Mouse (Mus musculus) MEL (cell line): ENCODE results near the gene Kat7. TPM values are rescaled to one million over a fixed set of nuclear protein-coding genes. Genes with fewer than 3 reads are reported as not detected.
A peak's percentile ranks its signal among the peaks of the same experiment; 100 is the strongest.

Experiments used
- DNase-seq: peaks from one replicate; pipeline ENCODE4 v3.0.0; 2011; ENCODE audit warnings: low read depth, low spot score
- H3K27ac ChIP-seq: 2 replicates; pipeline ENCODE4 v1.5.1; 2012; ENCODE audit warnings: low read depth, mild to moderate bottlenecking, control low read depth, low read length, moderate library complexity; ENCODE audit not compliant: control insufficient read depth
- H3K27me3 ChIP-seq, 2 experiments: fragments of 150-350 bp in 1 of 2; sonication (generic) in 1 of 2; 2 replicates each; pipeline ENCODE4 v1.6.1; 2012; ENCODE audit warnings: low read length in 2 of 2, mild to moderate bottlenecking in 2 of 2, improper control_type of control experiment in 1 of 2, moderate library complexity in 1 of 2; ENCODE audit not compliant: insufficient read depth in 2 of 2, control insufficient read depth in 1 of 2
- H3K36me3 ChIP-seq, 2 experiments: 2 replicates each; pipeline ENCODE4 v1.6.1; 2012 to 2014; ENCODE audit warnings: low read length in 2 of 2, improper control_type of control experiment in 1 of 2, inconsistent platforms in 1 of 2, mild to moderate bottlenecking in 1 of 2; ENCODE audit not compliant: insufficient read depth in 2 of 2, control insufficient read depth in 1 of 2
- H3K4me1 ChIP-seq, 2 experiments: fragments of 150-350 bp in 1 of 2; sonication (generic) in 1 of 2; 2 replicates each; pipeline ENCODE4 v1.6.1; 2012; ENCODE audit warnings: low read length in 2 of 2, improper control_type of control experiment in 1 of 2, mild to moderate bottlenecking in 1 of 2; ENCODE audit not compliant: insufficient read depth in 2 of 2, control insufficient read depth in 1 of 2
- H3K4me3 ChIP-seq, 2 experiments: fragments of 150-350 bp in 1 of 2; sonication (generic) in 1 of 2; 2 replicates each; pipeline ENCODE4 v1.5.1; 2012; ENCODE audit warnings: low read depth in 2 of 2, low read length in 2 of 2, mild to moderate bottlenecking in 2 of 2, moderate library complexity in 2 of 2, control low read depth in 1 of 2, improper control_type of control experiment in 1 of 2; ENCODE audit not compliant: control insufficient read depth in 1 of 2, insufficient read depth in 1 of 2
- H3K79me2 ChIP-seq: 2 replicates; pipeline ENCODE4 v1.6.1; 2012; ENCODE audit warnings: mild to moderate bottlenecking, low read length, moderate library complexity; ENCODE audit not compliant: control insufficient read depth, poor library complexity, insufficient read depth
- H3K9ac ChIP-seq: 2 replicates; pipeline ENCODE4 v1.6.1; 2012; ENCODE audit warnings: low read depth, mild to moderate bottlenecking, control low read depth, low read length, moderate library complexity; ENCODE audit not compliant: control insufficient read depth, poor library complexity, severe bottlenecking
- H3K9me3 ChIP-seq: fragments of 150-350 bp; sonication (generic); replicated peaks from 2 replicates; pipeline ENCODE4 v1.6.1; 2012; ENCODE audit warnings: mild to moderate bottlenecking, low read length, improper control_type of control experiment, moderate library complexity; ENCODE audit not compliant: insufficient read depth
- BHLHE40 ChIP-seq: IDR thresholded peaks from 2 replicates; pipeline ENCODE4 v1.6.1; 2012; ENCODE audit warnings: low read depth, mild to moderate bottlenecking, inconsistent platforms, low read length, improper control_type of control experiment, borderline replicate concordance
- CHD1 ChIP-seq: IDR thresholded peaks from 2 replicates; pipeline ENCODE4 v1.6.1; 2012; ENCODE audit warnings: low read depth, mild to moderate bottlenecking, inconsistent platforms, low read length, improper control_type of control experiment
- CHD2 ChIP-seq: IDR thresholded peaks from 2 replicates; pipeline ENCODE4 v1.6.1; 2011; ENCODE audit warnings: low read length, improper control_type of control experiment
- CTCF ChIP-seq, 3 experiments: IDR thresholded peaks in 2 of 3; conservative IDR thresholded peaks in 1 of 3; 2 replicates each; pipeline ENCODE4 v1.5.1; 2011 to 2012; ENCODE audit warnings: low read length in 3 of 3, low read depth in 2 of 3, mild to moderate bottlenecking in 2 of 3, improper control_type of control experiment in 1 of 3, inconsistent platforms in 1 of 3, mixed read lengths in 1 of 3, moderate library complexity in 1 of 3; ENCODE audit not compliant: control insufficient read depth in 1 of 3, insufficient read depth in 1 of 3, poor library complexity in 1 of 3, severe bottlenecking in 1 of 3
- E2F4 ChIP-seq: IDR thresholded peaks from 2 replicates; pipeline ENCODE4 v1.6.1; 2011; ENCODE audit warnings: low read depth, low read length, improper control_type of control experiment, borderline replicate concordance
- ELF1 ChIP-seq: IDR thresholded peaks from 2 replicates; pipeline ENCODE4 v1.6.1; 2014; ENCODE audit warnings: low read depth, mild to moderate bottlenecking, inconsistent platforms, low read length, improper control_type of control experiment, moderate library complexity
- EP300 ChIP-seq, 2 experiments: IDR thresholded peaks; 2 replicates each; pipeline ENCODE4 v1.6.1; 2011; ENCODE audit warnings: improper control_type of control experiment in 2 of 2, low read length in 2 of 2, low read depth in 1 of 2, mild to moderate bottlenecking in 1 of 2
- ETS1 ChIP-seq: IDR thresholded peaks from 2 replicates; pipeline ENCODE4 v1.6.1; 2012; ENCODE audit warnings: low read depth, mild to moderate bottlenecking, inconsistent platforms, low read length, improper control_type of control experiment, moderate library complexity
- GABPA ChIP-seq: IDR thresholded peaks from 2 replicates; pipeline ENCODE4 v1.6.1; 2012; ENCODE audit warnings: low read depth, mild to moderate bottlenecking, inconsistent platforms, low read length, improper control_type of control experiment, moderate library complexity
- GATA1 ChIP-seq: IDR thresholded peaks from 2 replicates; pipeline ENCODE4 v1.6.1; 2011; ENCODE audit warnings: low read depth, low read length, improper control_type of control experiment
- HCFC1 ChIP-seq: IDR thresholded peaks from 2 replicates; pipeline ENCODE4 v1.6.1; 2012; ENCODE audit warnings: low read depth, mild to moderate bottlenecking, inconsistent platforms, low read length, improper control_type of control experiment, moderate library complexity
- JUND ChIP-seq: IDR thresholded peaks from 2 replicates; pipeline ENCODE4 v1.6.1; 2011; ENCODE audit warnings: low read depth, mild to moderate bottlenecking, improper control_type of control experiment, low read length
- KAT2A ChIP-seq: conservative IDR thresholded peaks from 2 replicates; pipeline ENCODE4 v1.6.1; 2012; ENCODE audit warnings: low read depth, low read length, improper control_type of control experiment, inconsistent platforms
- MAFK ChIP-seq: IDR thresholded peaks from 2 replicates; pipeline ENCODE4 v1.6.1; 2011; ENCODE audit warnings: low read depth, mild to moderate bottlenecking, low read length, improper control_type of control experiment, borderline replicate concordance
- MAX ChIP-seq: IDR thresholded peaks from 2 replicates; pipeline ENCODE4 v1.6.1; 2011; ENCODE audit warnings: low read length, improper control_type of control experiment
- MAZ ChIP-seq: IDR thresholded peaks from 2 replicates; pipeline ENCODE4 v1.6.1; 2012; ENCODE audit warnings: low read depth, mild to moderate bottlenecking, inconsistent platforms, low read length, improper control_type of control experiment
- MXI1 ChIP-seq: IDR thresholded peaks from 2 replicates; pipeline ENCODE4 v1.6.1; 2011; ENCODE audit warnings: mild to moderate bottlenecking, low read depth, low read length, improper control_type of control experiment
- MYC ChIP-seq: IDR thresholded peaks from 2 replicates; pipeline ENCODE4 v1.6.1; 2011; ENCODE audit warnings: low read depth, mild to moderate bottlenecking, low read length, improper control_type of control experiment, moderate library complexity
- NRF1 ChIP-seq: IDR thresholded peaks from 2 replicates; pipeline ENCODE4 v1.6.1; 2014; ENCODE audit warnings: low read depth, mild to moderate bottlenecking, inconsistent platforms, low read length, improper control_type of control experiment, moderate library complexity; ENCODE audit not compliant: poor library complexity, insufficient read depth, severe bottlenecking
- POLR2A ChIP-seq, 2 experiments: IDR thresholded peaks; 2 replicates each; pipeline ENCODE4 v1.6.1; 2011 to 2012; ENCODE audit warnings: low read length in 2 of 2, mild to moderate bottlenecking in 2 of 2, control low read depth in 1 of 2, improper control_type of control experiment in 1 of 2, low read depth in 1 of 2, moderate library complexity in 1 of 2; ENCODE audit not compliant: control insufficient read depth in 1 of 2, insufficient read depth in 1 of 2, poor library complexity in 1 of 2
- POLR2AphosphoS2 ChIP-seq: IDR thresholded peaks from 2 replicates; pipeline ENCODE4 v1.6.1; 2011; ENCODE audit warnings: low read length, improper control_type of control experiment
- POLR2AphosphoS5 ChIP-seq: IDR thresholded peaks from 2 replicates; pipeline ENCODE4 v1.6.1; 2012; ENCODE audit warnings: low read depth, borderline replicate concordance, mild to moderate bottlenecking, inconsistent platforms, low read length, moderate library complexity, mixed read lengths
- RAD21 ChIP-seq: IDR thresholded peaks from 2 replicates; pipeline ENCODE4 v1.6.1; 2011; ENCODE audit warnings: mild to moderate bottlenecking, low read depth, low read length, improper control_type of control experiment
- TAL1 ChIP-seq: IDR thresholded peaks from 2 replicates; pipeline ENCODE4 v1.6.1; 2012; ENCODE audit warnings: mild to moderate bottlenecking, inconsistent platforms, low read length, moderate library complexity, mixed read lengths
- TCF12 ChIP-seq: IDR thresholded peaks from 2 replicates; pipeline ENCODE4 v1.6.1; 2014; ENCODE audit warnings: low read depth, mild to moderate bottlenecking, inconsistent platforms, low read length, improper control_type of control experiment, moderate library complexity
- UBTF ChIP-seq: IDR thresholded peaks from 2 replicates; pipeline ENCODE4 v1.6.1; 2012; ENCODE audit warnings: low read depth, mild to moderate bottlenecking, inconsistent platforms, low read length, improper control_type of control experiment, moderate library complexity, borderline replicate concordance; ENCODE audit not compliant: insufficient read depth
- USF1 ChIP-seq: IDR thresholded peaks from 2 replicates; pipeline ENCODE4 v1.6.1; 2014; ENCODE audit warnings: low read depth, mild to moderate bottlenecking, inconsistent platforms, low read length, improper control_type of control experiment, moderate library complexity
- USF2 ChIP-seq, 2 experiments: IDR thresholded peaks; 2 replicates each; pipeline ENCODE4 v1.6.1; 2011 to 2012; ENCODE audit warnings: improper control_type of control experiment in 2 of 2, low read length in 2 of 2, borderline replicate concordance in 1 of 2, inconsistent platforms in 1 of 2, low read depth in 1 of 2, mild to moderate bottlenecking in 1 of 2; ENCODE audit not compliant: insufficient read depth in 1 of 2
- ZKSCAN1 ChIP-seq: IDR thresholded peaks from 2 replicates; pipeline ENCODE4 v1.6.1; 2012; ENCODE audit warnings: low read depth, mild to moderate bottlenecking, inconsistent platforms, low read length, improper control_type of control experiment, moderate library complexity
- polyA plus RNA-seq, 2 experiments: library from polyadenylated mRNA; stranded (reverse) in 1 of 2; unstranded in 1 of 2; fragments of >175 nt in 1 of 2; fragments of >200 nt in 1 of 2; gene quantifications; 2 replicates each; pipeline versions ENCODE4 v1.2.1 to v1.2.4; 2012; ENCODE audit warnings: low replicate concordance in 2 of 2, low read depth in 1 of 2; ENCODE audit not compliant: insufficient read length in 2 of 2, insufficient read depth in 1 of 2, missing spikeins in 1 of 2
- total RNA-seq: library from RNA; depleted of rRNA; stranded (reverse); fragments of 300-350 nt; gene quantifications from 2 replicates; pipeline ENCODE4 v1.2.3, GENCODE M21; 2012

Gene Kat7
- total and polyA plus RNA-seq, 3 experiments: 81.4 to 100 (median 95.4) TPM

DNA sequence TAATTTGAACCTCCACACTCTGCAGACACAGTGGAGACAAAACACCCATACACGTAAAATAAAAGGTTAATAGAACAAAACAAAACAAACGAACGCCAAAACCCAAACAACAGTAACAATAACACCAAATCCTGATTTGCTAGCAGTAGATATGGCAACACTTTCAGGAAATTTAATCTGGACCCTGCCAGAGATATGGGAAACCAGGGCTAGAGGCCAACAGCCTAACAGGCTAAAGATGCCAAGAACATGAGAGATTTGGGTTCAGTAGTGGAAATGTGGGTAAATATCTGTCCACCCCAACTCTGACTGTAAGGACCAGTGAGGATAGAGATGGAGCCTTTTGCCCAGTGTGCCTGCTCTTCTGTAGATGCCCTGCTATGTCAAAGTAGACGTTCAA lies 52.1 kb downstream of the Kat7 start (continued):
- no peak for TF ChIP-seq POLR2AphosphoS5
- no peak for TF ChIP-seq MAZ
- no peak for TF ChIP-seq RAD21
- TF ChIP-seq MYC: no peak; the same call in 1 of the 2 replicates
- no peak for TF ChIP-seq MXI1
- TF ChIP-seq MAX: no peak
- TF ChIP-seq ETS1: 0 out of 2 replicates have a peak, but pooled peaks have one; percentile 20
- no peak for TF ChIP-seq GABPA
- no peak for TF ChIP-seq TAL1
- TF ChIP-seq MAFK: no peak

DNA sequence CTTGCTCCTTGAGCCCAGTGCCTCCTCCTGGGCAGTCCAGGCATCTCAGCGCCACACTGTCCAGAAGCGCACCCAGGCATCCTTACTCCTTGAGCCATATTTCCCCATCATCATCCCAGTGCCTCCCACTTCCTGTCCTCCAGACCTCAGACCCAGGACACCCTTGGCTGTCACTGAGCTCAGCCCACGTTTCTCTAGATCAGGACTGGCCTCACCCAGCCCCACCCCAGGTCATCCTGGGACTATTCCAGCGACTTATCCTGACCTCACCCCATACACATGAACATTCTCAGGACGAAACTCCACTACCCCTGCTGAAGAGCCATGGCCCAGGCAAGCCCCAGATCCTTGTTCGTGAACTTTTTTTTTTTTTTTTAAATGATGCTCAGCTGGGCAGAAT lies 54.3 kb downstream of the Kat7 start:
- TF ChIP-seq HCFC1: no peak
- no peak for TF ChIP-seq MYC
- TF ChIP-seq BHLHE40: no peak
- TF ChIP-seq KAT2A: no peak
- no peak for TF ChIP-seq MAFK
- no peak for TF ChIP-seq EP300 (IDR thresholded peaks at IDR 0.05; ENCODE audit: low read depth in 1 of 2, low read length in 2 of 2)
- no peak for TF ChIP-seq POLR2AphosphoS5
- no peak for TF ChIP-seq ZKSCAN1
- H3K27me3 ChIP-seq: peaks cover 0 to 2% of the 10 kb centered on the region in 2 experiments; a peak in 3 of 4 replicates
- no peak for DNase-seq

DNA sequence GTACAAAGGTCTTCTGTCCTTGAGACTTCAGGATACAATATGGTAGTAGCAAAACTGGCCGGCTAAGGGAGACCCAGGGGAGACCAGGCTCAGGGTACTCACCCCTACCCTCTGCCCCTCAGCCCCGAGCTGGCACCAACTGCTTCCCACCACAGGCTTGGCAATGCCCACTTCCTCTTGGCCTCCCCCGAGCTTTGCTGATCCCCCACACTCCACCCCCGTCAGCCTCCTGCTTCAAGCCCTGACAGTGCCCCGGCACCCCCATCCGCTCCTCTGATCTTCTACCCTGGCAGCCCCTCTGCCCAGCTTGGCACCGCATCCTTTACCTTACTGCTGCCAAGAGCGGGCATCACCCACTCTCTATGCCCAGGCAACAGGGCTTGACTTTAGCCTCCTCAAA lies 55.9 kb downstream of the Kat7 start:
- Histone ChIP-seq H3K36me3 (peaks cover 0 to 6% of the 10 kb centered on the region in 2 experiments; a peak in 2 of 4 replicates), H3K4me3 (no peak overlapping the region), H3K4me1 (no peaks in the 10 kb centered on the region), H3K27me3 (peaks cover 0 to 2% of the 10 kb centered on the region in 2 experiments; a peak in 3 of 4 replicates), H3K27ac (no peak overlapping the region), H3K9ac (no peak overlapping the region), H3K79me2 (peaks cover 3% of the 10 kb centered on the region; the same call in 1 of the 2 replicates), H3K9me3 (no peaks in the 10 kb centered on the region)
- DNase-seq: no peak
- TF ChIP-seq POLR2A (IDR thresholded peaks at IDR 0.05; ENCODE audit: control insufficient read depth in 1 of 2, insufficient read depth in 1 of 2, low read depth in 1 of 2, low read length in 2 of 2, poor library complexity in 1 of 2): no peak
- TF ChIP-seq UBTF: no peak
- TF ChIP-seq RAD21: no peak
- no peak for TF ChIP-seq JUND
- no peak for TF ChIP-seq TCF12
- TF ChIP-seq GATA1: no peak
- no peak for TF ChIP-seq ELF1
- TF ChIP-seq CHD2: no peak
- no peak for TF ChIP-seq CTCF (IDR thresholded peaks at IDR 0.05 in 2 of 3, conservative IDR thresholded peaks at IDR 0.05 in 1 of 3; ENCODE audit: control insufficient read depth in 1 of 3, insufficient read depth in 1 of 3, low read depth in 2 of 3, low read length in 3 of 3, poor library complexity in 1 of 3, severe bottlenecking in 1 of 3)
- TF ChIP-seq EP300 (IDR thresholded peaks at IDR 0.05; ENCODE audit: low read depth in 1 of 2, low read length in 2 of 2): no peak
- TF ChIP-seq CHD1: no peak
- TF ChIP-seq NRF1: no peak
- no peak for TF ChIP-seq USF2 (IDR thresholded peaks at IDR 0.05; ENCODE audit: borderline replicate concordance in 1 of 2, insufficient read depth in 1 of 2, low read depth in 1 of 2, low read length in 2 of 2)
- no peak for TF ChIP-seq MAZ
- TF ChIP-seq E2F4: no peak
- no peak for TF ChIP-seq TAL1
- no peak for TF ChIP-seq HCFC1
- TF ChIP-seq USF1: no peak
- no peak for TF ChIP-seq POLR2AphosphoS2

More for the DNA sequence above, 54.3 kb downstream of the Kat7 start:
- Histone ChIP-seq H3K9me3 (no peaks in the 10 kb centered on the region), H3K36me3 (peaks cover 0 to 13% of the 10 kb centered on the region in 2 experiments; a peak in 2 of 4 replicates), H3K4me3 (no peak overlapping the region), H3K27ac (no peak overlapping the region), H3K9ac (no peak overlapping the region), H3K4me1 (peaks cover 4 to 12% of the 10 kb centered on the region in 2 experiments), H3K79me2 (peaks cover 3% of the 10 kb centered on the region; the same call in 1 of the 2 replicates)
